Mouse (Mus musculus): Measurements from ENCODE around the gene Slc7a8. TPM values are rescaled to one million over a fixed set of nuclear protein-coding genes. Genes with fewer than 3 reads are reported as not detected.

Slc7a8 gene
- polyA plus RNA-seq, 1 experiment = 2.0 TPM

- H3K4me1 ChIP-seq (ENCODE audit: control insufficient read depth, insufficient read depth, low read length) = no peaks in the 10 kb centered on the region
- H3K4me3 ChIP-seq (ENCODE audit: insufficient read depth, low read length) = no peak overlapping the region
- TF ChIP-seq CTCF (IDR thresholded peaks at IDR 0.05; ENCODE audit: borderline replicate concordance, insufficient read depth, low read length) = no peak
- TF ChIP-seq POLR2A (IDR thresholded peaks at IDR 0.05; ENCODE audit: low read depth, low read length) = no peak
- no peak overlapping the region for H3K27ac ChIP-seq (ENCODE audit: insufficient read depth, low read length)
Observed at GRCm38 (mm10) chr14:54728823-54729653, 52.7 kb downstream of the Slc7a8 start.

GRCm38 (mm10) chr14:54727565-54727964 is 54.2 kb downstream of the Slc7a8 start:
- TF ChIP-seq POLR2A (IDR thresholded peaks at IDR 0.05; ENCODE audit: low read depth, low read length) (no peak), CTCF (IDR thresholded peaks at IDR 0.05; ENCODE audit: borderline replicate concordance, insufficient read depth, low read length) (no peak)
- Histone ChIP-seq H3K27ac (ENCODE audit: insufficient read depth, low read length) (no peak overlapping the region), H3K4me3 (ENCODE audit: insufficient read depth, low read length) (no peak overlapping the region), H3K4me1 (ENCODE audit: control insufficient read depth, insufficient read depth, low read length) (no peaks in the 10 kb centered on the region)

GRCm38 (mm10) chr14:54724049-54724448 is 57.7 kb downstream of the Slc7a8 start:
- Histone ChIP-seq H3K4me3 (ENCODE audit: insufficient read depth, low read length) (no peak overlapping the region), H3K27ac (ENCODE audit: insufficient read depth, low read length) (no peak overlapping the region), H3K4me1 (ENCODE audit: control insufficient read depth, insufficient read depth, low read length) (no peaks in the 10 kb centered on the region)
- no peak for TF ChIP-seq CTCF (IDR thresholded peaks at IDR 0.05; ENCODE audit: borderline replicate concordance, insufficient read depth, low read length)
- no peak for TF ChIP-seq POLR2A (IDR thresholded peaks at IDR 0.05; ENCODE audit: low read depth, low read length)

- no peak overlapping the region for H3K27ac ChIP-seq (ENCODE audit: insufficient read depth, low read length)
- no peaks in the 10 kb centered on the region for H3K4me1 ChIP-seq (ENCODE audit: control insufficient read depth, insufficient read depth, low read length)
- no peak for TF ChIP-seq POLR2A (IDR thresholded peaks at IDR 0.05; ENCODE audit: low read depth, low read length)
- no peak for TF ChIP-seq CTCF (IDR thresholded peaks at IDR 0.05; ENCODE audit: borderline replicate concordance, insufficient read depth, low read length)
- H3K4me3 ChIP-seq (ENCODE audit: insufficient read depth, low read length) = no peak overlapping the region
Observed at GRCm38 (mm10) chr14:54721711-54722110, 60.0 kb downstream of the Slc7a8 start.

- no peak overlapping the region for H3K27ac ChIP-seq (ENCODE audit: insufficient read depth, low read length)
- no peak overlapping the region for H3K4me3 ChIP-seq (ENCODE audit: insufficient read depth, low read length)
- no peaks in the 10 kb centered on the region for H3K4me1 ChIP-seq (ENCODE audit: control insufficient read depth, insufficient read depth, low read length)
- TF ChIP-seq POLR2A (IDR thresholded peaks at IDR 0.05; ENCODE audit: low read depth, low read length) (no peak), CTCF (IDR thresholded peaks at IDR 0.05; ENCODE audit: borderline replicate concordance, insufficient read depth, low read length) (no peak)
Observed at GRCm38 (mm10) chr14:54720654-54721350, 60.9 kb downstream of the Slc7a8 start.

GRCm38 (mm10) chr14:54720041-54720440 is 61.7 kb downstream of the Slc7a8 start:
- no peak overlapping the region for H3K4me3 ChIP-seq (ENCODE audit: insufficient read depth, low read length)
- TF ChIP-seq POLR2A (IDR thresholded peaks at IDR 0.05; ENCODE audit: low read depth, low read length) = no peak
- no peak for TF ChIP-seq CTCF (IDR thresholded peaks at IDR 0.05; ENCODE audit: borderline replicate concordance, insufficient read depth, low read length)
- H3K4me1 ChIP-seq (ENCODE audit: control insufficient read depth, insufficient read depth, low read length) = peaks cover 1% of the 10 kb centered on the region; the same call in 1 of the 2 replicates
- H3K27ac ChIP-seq (ENCODE audit: insufficient read depth, low read length) = no peak overlapping the region

GRCm38 (mm10) chr14:54715402-54715801 is 66.3 kb downstream of the Slc7a8 start:
- Histone ChIP-seq H3K4me1 (ENCODE audit: control insufficient read depth, insufficient read depth, low read length) (peaks cover 6% of the 10 kb centered on the region), H3K4me3 (ENCODE audit: insufficient read depth, low read length) (no peak overlapping the region), H3K27ac (ENCODE audit: insufficient read depth, low read length) (no peak overlapping the region)
- TF ChIP-seq POLR2A (IDR thresholded peaks at IDR 0.05; ENCODE audit: low read depth, low read length) = no peak
- no peak for TF ChIP-seq CTCF (IDR thresholded peaks at IDR 0.05; ENCODE audit: borderline replicate concordance, insufficient read depth, low read length)

GRCm38 (mm10) chr14:54714617-54715081 is 67.1 kb downstream of the Slc7a8 start:
- Histone ChIP-seq H3K4me3 (ENCODE audit: insufficient read depth, low read length) (peak overlapping the region; percentile 41; the same call in 1 of the 2 replicates), H3K27ac (ENCODE audit: insufficient read depth, low read length) (no peak overlapping the region), H3K4me1 (ENCODE audit: control insufficient read depth, insufficient read depth, low read length) (peaks cover 6% of the 10 kb centered on the region)
- TF ChIP-seq CTCF (IDR thresholded peaks at IDR 0.05; ENCODE audit: borderline replicate concordance, insufficient read depth, low read length) (no peak), POLR2A (IDR thresholded peaks at IDR 0.05; ENCODE audit: low read depth, low read length) (no peak)

- Histone ChIP-seq H3K27ac (ENCODE audit: insufficient read depth, low read length) (no peak overlapping the region), H3K4me1 (ENCODE audit: control insufficient read depth, insufficient read depth, low read length) (peaks cover 6% of the 10 kb centered on the region), H3K4me3 (ENCODE audit: insufficient read depth, low read length) (peak overlapping the region; percentile 41)
- 0 out of 2 replicates have a peak, but pooled peaks have one; percentile 0 for TF ChIP-seq CTCF (IDR thresholded peaks at IDR 0.05; ENCODE audit: borderline replicate concordance, insufficient read depth, low read length)
- no peak for TF ChIP-seq POLR2A (IDR thresholded peaks at IDR 0.05; ENCODE audit: low read depth, low read length)
Observed at GRCm38 (mm10) chr14:54714121-54714520, 67.6 kb downstream of the Slc7a8 start.

- Histone ChIP-seq H3K4me1 (ENCODE audit: control insufficient read depth, insufficient read depth, low read length) (peaks cover 6% of the 10 kb centered on the region), H3K4me3 (ENCODE audit: insufficient read depth, low read length) (no peak overlapping the region), H3K27ac (ENCODE audit: insufficient read depth, low read length) (no peak overlapping the region)
- TF ChIP-seq POLR2A (IDR thresholded peaks at IDR 0.05; ENCODE audit: low read depth, low read length) (no peak), CTCF (IDR thresholded peaks at IDR 0.05; ENCODE audit: borderline replicate concordance, insufficient read depth, low read length) (no peak)
Observed at GRCm38 (mm10) chr14:54712861-54713260, 68.9 kb downstream of the Slc7a8 start.
